Mouse (Mus musculus) ES-Bruce4 (cell line): ENCODE results near the gene Dennd2a. TPM values are rescaled to one million over a fixed set of nuclear protein-coding genes. Genes with fewer than 3 reads are reported as not detected.

Experiments used
- H3K27ac ChIP-seq: 2 replicates; pipeline ENCODE4 v1.5.1; 2012; ENCODE audit warnings: low read length, inconsistent platforms; ENCODE audit not compliant: insufficient read depth
- H3K27me3 ChIP-seq: 2 replicates; pipeline ENCODE4 v1.6.1; 2012; ENCODE audit warnings: mild to moderate bottlenecking, low read length, inconsistent platforms; ENCODE audit not compliant: control insufficient read depth, poor library complexity, insufficient read depth, severe bottlenecking
- H3K36me3 ChIP-seq: 2 replicates; pipeline ENCODE4 v1.6.1; 2012; ENCODE audit warnings: inconsistent platforms, mild to moderate bottlenecking, low read length, moderate library complexity; ENCODE audit not compliant: control insufficient read depth, poor library complexity, insufficient read depth, severe bottlenecking
- H3K4me1 ChIP-seq: one replicate; pipeline ENCODE4 v1.8.1; 2011; ENCODE audit warnings: low read length; ENCODE audit not compliant: control insufficient read depth, insufficient read depth
- H3K4me3 ChIP-seq: 2 replicates; pipeline ENCODE4 v1.5.1; 2011; ENCODE audit warnings: low read depth, mild to moderate bottlenecking, low read length
- H3K9ac ChIP-seq: 2 replicates; pipeline ENCODE4 v1.6.1; 2012; ENCODE audit warnings: low read depth, mild to moderate bottlenecking, inconsistent platforms; ENCODE audit not compliant: poor library complexity, severe bottlenecking
- H3K9me3 ChIP-seq: replicated peaks from 2 replicates; pipeline ENCODE4 v1.6.1; 2012; ENCODE audit warnings: mild to moderate bottlenecking, low read length, inconsistent platforms; ENCODE audit not compliant: control insufficient read depth, poor library complexity, insufficient read depth, severe bottlenecking
- CTCF ChIP-seq: IDR thresholded peaks from one replicate; pipeline ENCODE4 v1.8.1; 2011; ENCODE audit warnings: low read depth, low read length
- EP300 ChIP-seq: IDR thresholded peaks from 2 replicates; pipeline ENCODE4 v1.6.1; 2011; ENCODE audit warnings: low read depth, low read length; ENCODE audit not compliant: insufficient read depth
- POLR2A ChIP-seq: IDR thresholded peaks from one replicate; pipeline ENCODE4 v1.8.1; 2011; ENCODE audit warnings: low read length; ENCODE audit not compliant: insufficient read depth
- polyA plus RNA-seq: library from polyadenylated mRNA; stranded (reverse); fragments of >200 nt; gene quantifications from 2 replicates; pipeline ENCODE4 v1.2.4, GENCODE M21; 2011; ENCODE audit warnings: low read depth; ENCODE audit not compliant: missing spikeins, insufficient read depth, insufficient read length

Dennd2a gene
- polyA plus RNA-seq, 1 experiment = 29.8 TPM

- TF ChIP-seq EP300 = no peak
- TF ChIP-seq POLR2A = no peak
- TF ChIP-seq CTCF = no peak
- Histone ChIP-seq H3K27me3 (no peaks in the 10 kb centered on the region), H3K27ac (no peak overlapping the region), H3K9me3 (no peaks in the 10 kb centered on the region), H3K9ac (no peak overlapping the region), H3K36me3 (peaks cover 5% of the 10 kb centered on the region), H3K4me3 (no peak overlapping the region), H3K4me1 (no peaks in the 10 kb centered on the region)
Measured at GRCm38 (mm10) chr6:39492161-39492560, 65.5 kb downstream of the Dennd2a start.

DNA sequence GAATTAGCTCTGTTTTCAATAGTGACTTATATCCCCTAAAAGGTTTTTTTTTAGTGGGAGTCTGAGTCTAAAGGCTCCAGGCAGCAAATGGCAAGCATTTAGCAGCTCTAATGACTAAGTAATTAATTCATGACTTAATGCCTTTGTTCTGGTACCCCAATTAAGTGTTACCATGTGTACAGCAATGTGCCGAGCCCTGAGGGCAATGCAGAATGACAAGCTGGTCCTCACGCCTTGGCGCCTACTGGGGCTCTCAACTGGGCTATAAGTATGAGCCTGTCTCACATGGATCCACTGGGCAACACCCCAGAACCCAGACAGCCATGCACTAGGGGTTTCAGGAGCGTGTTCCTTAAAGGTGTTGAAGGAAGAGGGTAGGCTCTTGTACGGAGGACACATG lies 66.5 kb downstream of the Dennd2a start:
- TF ChIP-seq EP300 (no peak), CTCF (no peak), POLR2A (no peak)
- Histone ChIP-seq H3K27me3 (no peaks in the 10 kb centered on the region), H3K9ac (no peak overlapping the region), H3K27ac (no peak overlapping the region), H3K4me1 (no peaks in the 10 kb centered on the region), H3K9me3 (no peaks in the 10 kb centered on the region), H3K36me3 (peaks cover 5% of the 10 kb centered on the region), H3K4me3 (no peak overlapping the region)

DNA sequence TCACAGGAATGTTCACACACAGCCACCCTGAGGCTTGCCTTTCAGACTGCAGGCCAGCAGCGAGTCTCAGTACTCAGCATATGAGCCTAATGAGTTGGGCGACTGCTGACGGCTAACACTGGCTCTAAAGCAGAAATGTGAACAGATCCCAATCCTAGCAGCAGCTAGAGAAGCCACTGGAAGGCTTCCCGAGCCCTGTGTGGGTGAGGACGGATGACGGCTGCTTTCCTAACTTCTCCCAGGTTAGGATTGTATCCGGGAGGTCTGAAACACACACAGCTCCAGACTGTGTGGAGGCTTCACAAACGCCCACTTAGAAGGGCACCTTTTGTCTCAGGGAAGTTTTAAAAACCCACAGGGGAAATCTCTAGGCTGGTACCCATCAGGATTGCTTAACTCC lies 69.4 kb downstream of the Dennd2a start:
- H3K27me3 ChIP-seq = no peaks in the 10 kb centered on the region
- no peaks in the 10 kb centered on the region for H3K4me1 ChIP-seq
- no peak overlapping the region for H3K4me3 ChIP-seq
- TF ChIP-seq CTCF = no peak
- no peak for TF ChIP-seq EP300
- no peak for TF ChIP-seq POLR2A
- no peak overlapping the region for H3K27ac ChIP-seq
- 0 out of 2 replicates have a peak, but pooled peaks cover 3% of the 10 kb centered on the region for H3K9me3 ChIP-seq
- no peak overlapping the region for H3K9ac ChIP-seq
- peaks cover 5% of the 10 kb centered on the region for H3K36me3 ChIP-seq

DNA sequence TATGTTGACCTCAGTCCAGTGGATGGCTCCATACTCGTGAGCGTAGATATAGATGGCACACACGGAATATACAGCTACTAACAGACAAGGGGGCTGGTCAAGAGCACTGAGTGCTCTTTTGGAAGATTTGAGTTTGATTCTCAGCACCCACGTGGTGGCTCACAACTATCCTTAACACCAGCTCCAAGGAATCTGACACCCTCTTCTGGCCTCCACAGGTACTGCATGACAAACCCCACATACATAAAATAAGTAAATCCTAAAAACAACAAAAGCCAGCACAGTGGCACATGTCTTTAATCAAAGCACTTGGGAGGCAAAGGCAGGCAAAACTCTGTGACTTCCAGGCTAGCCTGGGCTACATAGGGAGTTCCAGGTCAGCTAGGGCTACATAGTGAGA lies 74.0 kb downstream of the Dennd2a start:
- Histone ChIP-seq H3K4me3 (no peak overlapping the region), H3K4me1 (no peaks in the 10 kb centered on the region), H3K36me3 (peaks cover 5% of the 10 kb centered on the region), H3K9ac (no peak overlapping the region), H3K9me3 (0 out of 2 replicates have a peak, but pooled peaks cover 3% of the 10 kb centered on the region), H3K27me3 (no peaks in the 10 kb centered on the region), H3K27ac (no peak overlapping the region)
- TF ChIP-seq CTCF (no peak), POLR2A (no peak), EP300 (no peak)

DNA sequence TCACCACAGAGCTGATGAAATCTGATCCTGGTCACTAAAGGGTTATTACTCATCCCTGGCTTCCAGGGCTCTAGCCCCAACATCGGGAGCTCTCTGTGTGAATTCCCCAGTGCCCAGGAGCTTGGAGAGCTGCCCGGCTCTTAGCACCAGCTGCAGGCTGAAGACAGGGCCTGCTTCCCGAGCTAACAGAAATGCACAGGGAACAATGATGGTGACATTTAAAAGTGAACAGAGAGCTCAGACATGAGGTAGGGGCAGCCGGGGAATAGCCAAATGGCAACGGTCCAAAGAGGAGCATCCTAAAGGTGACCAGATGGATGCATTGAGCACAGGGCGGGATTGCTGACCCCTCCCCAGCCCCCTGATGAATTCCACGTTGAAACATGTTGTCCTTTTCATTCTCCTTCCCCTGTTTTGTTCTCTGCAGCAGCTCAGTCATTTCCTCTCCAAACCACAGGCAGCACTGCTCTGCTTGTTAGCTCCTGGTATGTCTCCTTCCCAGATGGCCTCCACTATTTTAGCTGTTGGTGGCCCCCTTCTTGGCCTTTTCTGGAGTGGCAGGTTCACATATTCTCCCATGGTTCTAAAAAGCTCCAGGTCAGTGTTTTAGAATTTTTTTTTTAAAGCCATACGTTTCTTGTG lies 79.0 kb downstream of the Dennd2a start:
- no peak overlapping the region for H3K9ac ChIP-seq
- no peak for TF ChIP-seq POLR2A
- TF ChIP-seq EP300 = 0 out of 2 replicates have a peak, but pooled peaks have one; percentile 64
- no peak overlapping the region for H3K4me3 ChIP-seq
- no peaks in the 10 kb centered on the region; the same call in 1 of the 2 replicates for H3K36me3 ChIP-seq
- no peak overlapping the region for H3K27ac ChIP-seq
- 0 out of 2 replicates have a peak, but pooled peaks cover 1% of the 10 kb centered on the region for H3K9me3 ChIP-seq
- H3K27me3 ChIP-seq = no peaks in the 10 kb centered on the region
- H3K4me1 ChIP-seq = peaks cover 4% of the 10 kb centered on the region

- TF ChIP-seq EP300 (no peak), CTCF (no peak), POLR2A (no peak)
- Histone ChIP-seq H3K4me3 (no peak overlapping the region), H3K9ac (no peak overlapping the region), H3K27me3 (no peaks in the 10 kb centered on the region), H3K36me3 (no peaks in the 10 kb centered on the region), H3K4me1 (peaks cover 5% of the 10 kb centered on the region), H3K27ac (no peak overlapping the region), H3K9me3 (no peaks in the 10 kb centered on the region)
Measured at GRCm38 (mm10) chr6:39476617-39477016, 81.0 kb downstream of the Dennd2a start.
